Comparison of ENCODE assay signal across 8 mouse cellular contexts in genomic region chr13:47777206-47778099, GRCm38 (mm10).
DNase-seq lines count a peak whose midpoint lies in the region; ATAC-seq lines count a peak whose summit lies in the region.

No protein-coding gene starts in this region.

- no peaks in the 10 kb centered on the region for H3K27me3 ChIP-seq in heart, embryonic 16.5 days (ENCODE audit: control insufficient read depth, insufficient read depth, low read length)
- no peaks in the 10 kb centered on the region for H3K27me3 ChIP-seq in midbrain, embryonic 11.5 days (ENCODE audit: control insufficient read depth, insufficient read depth, low read length)

- WGBS in heart, embryonic 16.5 days = 41% methylated on average over 15 of the region's 15 CpGs
- WGBS in midbrain, embryonic 11.5 days = 74% methylated on average over 15 of the region's 15 CpGs

- peak overlapping the region; percentile 45 for H3K27ac ChIP-seq in heart, embryonic 16.5 days (ENCODE audit: low read length)
- no peak overlapping the region for H3K27ac ChIP-seq in midbrain, embryonic 11.5 days (ENCODE audit: low read depth, low read length)

- H3K9me3 ChIP-seq in heart, embryonic 16.5 days (replicated peaks; ENCODE audit: control insufficient read depth, low read length) = no peaks in the 10 kb centered on the region
- no peaks in the 10 kb centered on the region for H3K9me3 ChIP-seq in midbrain, embryonic 11.5 days (ENCODE audit: control insufficient read depth, low read length)

- peak overlapping the region; percentile 47 for H3K4me2 ChIP-seq in heart, embryonic 16.5 days (ENCODE audit: low read depth, low read length)
- H3K4me2 ChIP-seq in midbrain, embryonic 11.5 days = no peak overlapping the region

- no peaks in the 10 kb centered on the region for H3K36me3 ChIP-seq in heart, embryonic 16.5 days (ENCODE audit: control insufficient read depth, insufficient read depth)
- H3K36me3 ChIP-seq in midbrain, embryonic 11.5 days (ENCODE audit: control insufficient read depth, insufficient read depth, low read length) = no peaks in the 10 kb centered on the region

- 0 out of 2 replicates have a peak overlapping the region, but pooled peaks have one; percentile 3 for H3K4me3 ChIP-seq in heart, embryonic 16.5 days (ENCODE audit: low read length)
- no peak overlapping the region for H3K4me3 ChIP-seq in midbrain, embryonic 11.5 days (ENCODE audit: low read depth, low read length)

- intact Hi-C loops in gastrocnemius, postnatal 14 days (cut with DNase I; ENCODE audit: low total_unique reads) = no loop called here

- DNase-seq in gastrocnemius, postnatal 14 days = peak; percentile 20
- DNase-seq in gastrocnemius, adult 8-10 months (ENCODE audit: low spot score in 2 of 2) = no peak
- peak; percentile 24 for DNase-seq in brain, adult 2 months (ENCODE audit: low read depth, low spot score)
- peak; percentile 82 for DNase-seq in midbrain, embryonic 11.5 days (ENCODE audit: low spot score, missing footprints)
- DNase-seq in cerebellum, adult 8-10 months = no peak
- DNase-seq in thymus, postnatal 25 days = no peak

- ATAC-seq in heart, embryonic 16.5 days (replicated peaks; ENCODE audit: extremely low read depth, insufficient read depth, low FRiP score) = no peak
- ATAC-seq in midbrain, embryonic 11.5 days (ENCODE audit: low FRiP score) = no peak
- no peak for ATAC-seq in granulocyte monocyte progenitor cell, adult 5-6 weeks (replicated peaks; ENCODE audit: poor library complexity, severe bottlenecking)

- H3K9ac ChIP-seq in heart, embryonic 16.5 days (ENCODE audit: low read length) = no peak overlapping the region; the same call in 1 of the 2 replicates
- no peak overlapping the region for H3K9ac ChIP-seq in midbrain, embryonic 11.5 days (ENCODE audit: low read length)

- H3K4me1 ChIP-seq in heart, embryonic 16.5 days (ENCODE audit: control insufficient read depth, insufficient read depth, low read length) = peaks cover 10% of the 10 kb centered on the region; the same call in 1 of the 2 replicates
- no peaks in the 10 kb centered on the region for H3K4me1 ChIP-seq in midbrain, embryonic 11.5 days (ENCODE audit: control insufficient read depth, insufficient read depth, low read length)

Comparison
In these comparisons a context has a peak if more than half of its experiments do, and no peak if none do; other contexts are left out.
1. DNase-seq: peak in gastrocnemius, postnatal 14 days (single experiment), brain, adult 2 months (single experiment) and midbrain, embryonic 11.5 days (single experiment); none in gastrocnemius, adult 8-10 months (0 of 2), cerebellum, adult 8-10 months (single experiment) and thymus, postnatal 25 days (single experiment).